ENCODE assay signal across 17 mouse cellular contexts in genomic region chr17:12228471-12228870, GRCm38 (mm10).
A peak's percentile ranks its signal among the peaks of the same experiment; 100 is the strongest.
DNase-seq lines count a peak whose midpoint lies in the region; TF ChIP-seq lines count a peak whose summit lies in the region.
"Had no signal": no experiment of that assay in that cellular context is flagged by ENCODE, and none has a peak within 500 bp of the region (broad histone marks: within the 10 kb centered on the region; RNA-seq: fewer than 3 reads in every experiment).

No protein-coding gene starts in this region.

- no peak for TF ChIP-seq CTCF in layer of hippocampus, adult 2 months (conservative IDR thresholded peaks at IDR 0.05)

- intact Hi-C loops in left cerebral cortex, postnatal 10 days (cut with DNase I): loop anchor here (5.0 kb wide), 1 partner anchor 139 kb away; no protein-coding TSS in a partner anchor

- DNase-seq in layer of hippocampus, adult 2 months (ENCODE audit: low spot score in 2 of 2): no peak
- no peak for DNase-seq in layer of hippocampus, postnatal 36 days
- peak; percentile 62 to 68 for DNase-seq in cerebellum, adult 18-20 months
- DNase-seq in cerebellum, adult 9-11 months: peak; percentile 74
- no peak for DNase-seq in kidney, adult 11 months
- DNase-seq in left cerebral cortex, postnatal 10 days (ENCODE audit: extremely low spot score in 1 of 2, low spot score in 2 of 2): no peak
- no peak for DNase-seq in kidney, postnatal 10 days
- DNase-seq: adrenal gland, adult 8-10 months; adrenal gland, postnatal 36 days; forebrain, postnatal 0 days; gastrocnemius, postnatal 25 days had no signal

- H3K27ac ChIP-seq in layer of hippocampus, adult 2 months: 0 out of 2 replicates have a peak overlapping the region, but pooled peaks have one; percentile 5
- H3K27ac ChIP-seq: embryonic facial prominence, embryonic 10.5 days; forebrain, embryonic 13.5 days; hindbrain, embryonic 10.5 days; hindbrain, embryonic 14.5 days; intestine, embryonic 15.5 days had no signal

- H3K4me3 ChIP-seq in layer of hippocampus, adult 2 months: no peak overlapping the region
- H3K4me3 ChIP-seq: embryonic facial prominence, embryonic 10.5 days; forebrain, embryonic 13.5 days; heart, embryonic 12.5 days; hindbrain, embryonic 10.5 days; intestine, embryonic 15.5 days had no signal

Comparison
In these comparisons a context has a peak if more than half of its experiments do, and no peak if none do; other contexts are left out.
1. DNase-seq: peak in cerebellum, adult 18-20 months (2 of 2) and cerebellum, adult 9-11 months (single experiment); none in layer of hippocampus, adult 2 months (0 of 2), layer of hippocampus, postnatal 36 days (0 of 2), kidney, adult 11 months (single experiment), left cerebral cortex, postnatal 10 days (0 of 2) and kidney, postnatal 10 days (single experiment).